Mouse (Mus musculus) liver, postnatal 0 days (tissue): ENCODE data around the gene Slmap. TPM values are rescaled to one million over a fixed set of nuclear protein-coding genes. Genes with fewer than 3 reads are reported as not detected.

Experiments used
- ATAC-seq: fragments of 200-750 bp; cut with Nextera tagmentation; 2 replicates; pipeline ENCODE4 v1.8.0; 2017; ENCODE audit warnings: mild to moderate bottlenecking, moderate library complexity
- DNase-seq: peaks from one replicate; pipeline ENCODE4 v3.0.0-alpha.2; 2016
- H3K27ac ChIP-seq: fragments of 300-500 bp; sonication (generic); 2 replicates; pipeline ENCODE4 v1.5.1; 2014; ENCODE audit warnings: antibody characterized with exemption, moderate library complexity, mild to moderate bottlenecking, low read depth
- H3K27me3 ChIP-seq: fragments of 300-500 bp; sonication (generic); 2 replicates; pipeline ENCODE4 v1.6.1; 2014; ENCODE audit warnings: low read length, control low read depth, mixed read lengths; ENCODE audit not compliant: insufficient read depth
- H3K36me3 ChIP-seq: fragments of 300-500 bp; sonication (generic); replicated peaks from 2 replicates; pipeline ENCODE4 v1.6.1; 2014; ENCODE audit warnings: mild to moderate bottlenecking, control low read depth, low read length, moderate library complexity, mixed read lengths; ENCODE audit not compliant: insufficient read depth
- H3K4me1 ChIP-seq: fragments of 300-500 bp; sonication (generic); 2 replicates; pipeline ENCODE4 v1.6.1; 2014; ENCODE audit warnings: antibody characterized with exemption, mild to moderate bottlenecking, control low read depth; ENCODE audit not compliant: insufficient read depth
- H3K4me2 ChIP-seq: fragments of 300-500 bp; sonication (generic); 2 replicates; pipeline ENCODE4 v1.6.1; 2014; ENCODE audit warnings: low read depth, mild to moderate bottlenecking, low read length, moderate library complexity, mixed read lengths
- H3K4me3 ChIP-seq: fragments of 300-500 bp; sonication (generic); 2 replicates; pipeline ENCODE4 v1.5.1; 2014; ENCODE audit warnings: low read depth, low read length
- H3K9ac ChIP-seq: fragments of 300-500 bp; sonication (generic); replicated peaks from 2 replicates; pipeline ENCODE4 v1.6.1; 2014; ENCODE audit warnings: mild to moderate bottlenecking, moderate library complexity
- H3K9me3 ChIP-seq: fragments of 300-500 bp; sonication (generic); 2 replicates; pipeline ENCODE4 v1.6.1; 2016; ENCODE audit warnings: mild to moderate bottlenecking, control low read depth, low read length, mixed read lengths
- CTCF ChIP-seq: sonication (generic); IDR thresholded peaks from 2 replicates; pipeline ENCODE4 v1.5.1; 2016; ENCODE audit warnings: antibody characterized with exemption, low read depth
- EP300 ChIP-seq: IDR thresholded peaks from 2 replicates; pipeline ENCODE4 v1.6.1; 2016; ENCODE audit warnings: antibody characterized with exemption, low read depth, mild to moderate bottlenecking
- WGBS: fragments of 180-500 bp; shearing (Covaris S2); extraction: QIAGEN DNeasy Blood & Tissue Kit; methylation state at CpG from one replicate; pipeline ENCODE4 v1.1.7; 2014; ENCODE audit not compliant: insufficient replicate concordance; 5-methylcytosine and 5-hydroxymethylcytosine counted together
- polyA plus RNA-seq: library from polyadenylated mRNA; unstranded; fragments of >200 nt; fragmentation: Nextera tagmentation; extraction: Ambion mirVana; gene quantifications from 2 replicates; pipeline ENCODE4 v1.2.1, GENCODE M21; 2015

The Slmap gene
- polyA plus RNA-seq, 1 experiment from 2014 or later: 12.3 TPM

GRCm38 (mm10) chr14:26467974-26468373, 66.8 kb downstream of the Slmap start:
- Histone ChIP-seq H3K27ac (no peak overlapping the region), H3K4me3 (no peak overlapping the region), H3K9ac (no peak overlapping the region), H3K36me3 (peaks cover 6% of the 10 kb centered on the region; the same call in 1 of the 2 replicates), H3K27me3 (no peaks in the 10 kb centered on the region), H3K4me2 (no peak overlapping the region), H3K4me1 (no peaks in the 10 kb centered on the region), H3K9me3 (no peaks in the 10 kb centered on the region)
- DNase-seq: no peak
- TF ChIP-seq EP300 (no peak), CTCF (no peak)
- no peak for ATAC-seq
- WGBS: 91% methylated on average over 4 of the region's 4 CpGs

GRCm38 (mm10) chr14:26466544-26467125, 68.1 kb downstream of the Slmap start:
- Histone ChIP-seq H3K9me3 (no peaks in the 10 kb centered on the region), H3K27me3 (no peaks in the 10 kb centered on the region), H3K4me2 (no peak overlapping the region), H3K36me3 (peaks cover 13% of the 10 kb centered on the region), H3K4me3 (no peak overlapping the region), H3K9ac (no peak overlapping the region), H3K4me1 (no peaks in the 10 kb centered on the region), H3K27ac (no peak overlapping the region)
- WGBS: 72% methylated on average over 5 of the region's 5 CpGs
- TF ChIP-seq EP300: no peak
- no peak for TF ChIP-seq CTCF
- no peak for DNase-seq
- ATAC-seq: no peak

- Histone ChIP-seq H3K36me3 (peaks cover 20% of the 10 kb centered on the region), H3K27ac (no peak overlapping the region), H3K4me1 (no peaks in the 10 kb centered on the region), H3K4me2 (no peak overlapping the region), H3K27me3 (no peaks in the 10 kb centered on the region), H3K9me3 (no peaks in the 10 kb centered on the region), H3K9ac (no peak overlapping the region), H3K4me3 (no peak overlapping the region)
- no peak for TF ChIP-seq CTCF
- no peak for ATAC-seq
- DNase-seq: no peak
- WGBS: 78% methylated on average over 6 of the region's 6 CpGs
Observed at GRCm38 (mm10) chr14:26465898-26466297, 68.8 kb downstream of the Slmap start.

- TF ChIP-seq CTCF (peak; percentile 44), EP300 (no peak)
- H3K4me1 ChIP-seq: 0 out of 2 replicates have a peak, but pooled peaks cover 2% of the 10 kb centered on the region
- H3K9ac ChIP-seq: no peak overlapping the region
- DNase-seq (no peak), ATAC-seq (no peak)
- no peak overlapping the region for H3K27ac ChIP-seq
- no peaks in the 10 kb centered on the region for H3K9me3 ChIP-seq
- H3K4me2 ChIP-seq: no peak overlapping the region
- H3K36me3 ChIP-seq: peaks cover 42% of the 10 kb centered on the region
- H3K27me3 ChIP-seq: no peaks in the 10 kb centered on the region
- no peak overlapping the region for H3K4me3 ChIP-seq
Observed at GRCm38 (mm10) chr14:26459516-26459915, 75.2 kb downstream of the Slmap start.

- 41% methylated on average over 16 of the region's 16 CpGs for WGBS
- Histone ChIP-seq H3K27ac (no peak overlapping the region), H3K9me3 (no peaks in the 10 kb centered on the region), H3K9ac (no peak overlapping the region), H3K4me3 (no peak overlapping the region), H3K4me2 (peak overlapping the region; percentile 32), H3K36me3 (peaks cover 23% of the 10 kb centered on the region), H3K4me1 (0 out of 2 replicates have a peak, but pooled peaks cover 2% of the 10 kb centered on the region), H3K27me3 (no peaks in the 10 kb centered on the region)
- DNase-seq: peak; percentile 73
- TF ChIP-seq EP300: no peak
- TF ChIP-seq CTCF: no peak
- ATAC-seq: peak; percentile 85
Observed at GRCm38 (mm10) chr14:26454851-26455250, 79.9 kb downstream of the Slmap start.

- no peak overlapping the region for H3K9ac ChIP-seq
- no peaks in the 10 kb centered on the region for H3K27me3 ChIP-seq
- H3K9me3 ChIP-seq: no peaks in the 10 kb centered on the region
- no peak overlapping the region for H3K4me3 ChIP-seq
- H3K4me1 ChIP-seq: 0 out of 2 replicates have a peak, but pooled peaks cover 2% of the 10 kb centered on the region
- H3K27ac ChIP-seq: no peak overlapping the region
- no peak overlapping the region for H3K4me2 ChIP-seq
- 72% methylated on average over 16 of the region's 16 CpGs for WGBS
- ATAC-seq (no peak), DNase-seq (no peak)
- no peak for TF ChIP-seq CTCF
- peaks cover 15% of the 10 kb centered on the region for H3K36me3 ChIP-seq
Observed at GRCm38 (mm10) chr14:26450036-26450800, 84.5 kb downstream of the Slmap start.
